Mouse (Mus musculus): ENCODE data around the gene Snx1.

GRCm38 (mm10) chr9:66053620-66054019, 72.8 kb downstream of the Snx1 start:
- TF ChIP-seq CTCF (IDR thresholded peaks at IDR 0.05; ENCODE audit: borderline replicate concordance, insufficient read depth, low read length) (no peak), POLR2A (IDR thresholded peaks at IDR 0.05; ENCODE audit: low read depth, low read length) (no peak)
